Mouse (Mus musculus) megakaryocyte, embryonic 14.5 days (primary cell): ENCODE data around the gene Kcnh4.

ENCODE experiments used
- FLI1 ChIP-seq: IDR thresholded peaks from 2 replicates; pipeline ENCODE4 v1.6.1; 2012; ENCODE audit warnings: low read length, inconsistent platforms, mixed read lengths
- GATA1 ChIP-seq: IDR thresholded peaks from 3 replicates; pipeline ENCODE4 v1.6.1; 2012; ENCODE audit warnings: mixed read lengths, low read length, inconsistent platforms, borderline replicate concordance

DNA sequence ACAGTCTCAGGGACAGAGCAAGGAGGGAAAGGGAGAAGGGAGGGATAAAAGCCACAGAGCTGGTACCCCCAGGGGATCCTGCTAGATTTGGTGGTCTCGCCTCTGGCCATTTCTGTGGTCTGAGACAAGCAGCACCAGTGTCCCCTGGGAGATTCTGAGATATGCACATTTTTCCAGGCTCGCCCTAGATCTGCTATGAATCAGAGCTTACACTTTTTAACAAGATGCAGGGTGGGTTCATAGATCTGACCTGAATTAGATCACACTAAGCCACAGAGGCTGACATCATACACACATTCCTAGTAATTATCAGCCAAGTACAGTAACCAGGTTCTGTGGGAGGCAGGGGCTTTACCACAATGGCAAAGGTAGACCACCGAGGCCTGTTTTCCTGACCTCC is 30.0 kb upstream of the Kcnh4 start:
- no peak for TF ChIP-seq FLI1
- no peak for TF ChIP-seq GATA1
